Mouse (Mus musculus) hindbrain, embryonic 14.5 days (tissue): ENCODE measurements around the gene Slc12a1. TPM values are rescaled to one million over a fixed set of nuclear protein-coding genes. Genes with fewer than 3 reads are reported as not detected.

ENCODE experiments used
- ATAC-seq: fragments of 200-750 bp; cut with Nextera tagmentation; 2 replicates; pipeline ENCODE4 v1.8.0; 2017; ENCODE audit warnings: moderate number of reproducible peaks, mild to moderate bottlenecking, moderate TSS enrichment, moderate library complexity; ENCODE audit not compliant: low FRiP score
- DNase-seq: peaks from one replicate; pipeline ENCODE4 v3.0.0-alpha.2; 2015; ENCODE audit warnings: low spot score
- H3K27ac ChIP-seq: fragments of 300-500 bp; sonication (generic); 2 replicates; pipeline ENCODE4 v1.5.1; 2014; ENCODE audit warnings: mild to moderate bottlenecking, moderate library complexity
- H3K27me3 ChIP-seq: fragments of 300-500 bp; sonication (generic); 2 replicates; pipeline ENCODE4 v1.6.1; 2014; ENCODE audit warnings: mild to moderate bottlenecking, low read length, mixed read lengths; ENCODE audit not compliant: control insufficient read depth, insufficient read depth
- H3K36me3 ChIP-seq: fragments of 300-500 bp; sonication (generic); replicated peaks from 2 replicates; pipeline ENCODE4 v1.6.1; 2014; ENCODE audit not compliant: control insufficient read depth, insufficient read depth
- H3K4me1 ChIP-seq: fragments of 300-500 bp; sonication (generic); replicated peaks from 2 replicates; pipeline ENCODE4 v1.6.1; 2014; ENCODE audit warnings: antibody characterized with exemption, low read length, mixed read lengths; ENCODE audit not compliant: control insufficient read depth, insufficient read depth
- H3K4me2 ChIP-seq: fragments of 300-500 bp; sonication (generic); replicated peaks from 2 replicates; pipeline ENCODE4 v1.6.1; 2014; ENCODE audit warnings: mild to moderate bottlenecking, moderate library complexity
- H3K4me3 ChIP-seq: fragments of 300-500 bp; sonication (generic); replicated peaks from 2 replicates; pipeline ENCODE4 v1.5.1; 2014; ENCODE audit warnings: mild to moderate bottlenecking, low read length
- H3K9ac ChIP-seq: fragments of 300-500 bp; sonication (generic); 2 replicates; pipeline ENCODE4 v1.6.1; 2014
- H3K9me3 ChIP-seq: fragments of 300-500 bp; sonication (generic); 2 replicates; pipeline ENCODE4 v1.6.1; 2016; ENCODE audit warnings: low read length; ENCODE audit not compliant: control insufficient read depth
- WGBS: fragments of 180-500 bp; shearing (Covaris S2); extraction: QIAGEN DNeasy Blood & Tissue Kit; methylation state at CpG from one replicate; pipeline ENCODE4 v1.1.7; 2014; 5-methylcytosine and 5-hydroxymethylcytosine counted together
- polyA plus RNA-seq: library from polyadenylated mRNA; unstranded; fragments of >200 nt; fragmentation: Nextera tagmentation; extraction: Ambion mirVana; gene quantifications from 2 replicates; pipeline ENCODE4 v1.2.1, GENCODE M21; 2014

The Slc12a1 gene
- polyA plus RNA-seq, 1 experiment from 2014 or later, result 0.15 TPM

GRCm38 (mm10) chr2:125134113-125134512 lies 18.2 kb upstream of the Slc12a1 start:
- H3K9me3 ChIP-seq, result no peaks in the 10 kb centered on the region
- ATAC-seq, result no peak
- DNase-seq, result no peak
- no peak overlapping the region for H3K27ac ChIP-seq
- H3K27me3 ChIP-seq, result no peaks in the 10 kb centered on the region
- H3K4me1 ChIP-seq, result 0 out of 2 replicates have a peak, but pooled peaks cover 3% of the 10 kb centered on the region
- no peak overlapping the region for H3K4me3 ChIP-seq
- 34% methylated on average over 4 of the region's 4 CpGs for WGBS
- no peak overlapping the region for H3K9ac ChIP-seq
- H3K36me3 ChIP-seq, result no peaks in the 10 kb centered on the region
- no peak overlapping the region for H3K4me2 ChIP-seq

DNA sequence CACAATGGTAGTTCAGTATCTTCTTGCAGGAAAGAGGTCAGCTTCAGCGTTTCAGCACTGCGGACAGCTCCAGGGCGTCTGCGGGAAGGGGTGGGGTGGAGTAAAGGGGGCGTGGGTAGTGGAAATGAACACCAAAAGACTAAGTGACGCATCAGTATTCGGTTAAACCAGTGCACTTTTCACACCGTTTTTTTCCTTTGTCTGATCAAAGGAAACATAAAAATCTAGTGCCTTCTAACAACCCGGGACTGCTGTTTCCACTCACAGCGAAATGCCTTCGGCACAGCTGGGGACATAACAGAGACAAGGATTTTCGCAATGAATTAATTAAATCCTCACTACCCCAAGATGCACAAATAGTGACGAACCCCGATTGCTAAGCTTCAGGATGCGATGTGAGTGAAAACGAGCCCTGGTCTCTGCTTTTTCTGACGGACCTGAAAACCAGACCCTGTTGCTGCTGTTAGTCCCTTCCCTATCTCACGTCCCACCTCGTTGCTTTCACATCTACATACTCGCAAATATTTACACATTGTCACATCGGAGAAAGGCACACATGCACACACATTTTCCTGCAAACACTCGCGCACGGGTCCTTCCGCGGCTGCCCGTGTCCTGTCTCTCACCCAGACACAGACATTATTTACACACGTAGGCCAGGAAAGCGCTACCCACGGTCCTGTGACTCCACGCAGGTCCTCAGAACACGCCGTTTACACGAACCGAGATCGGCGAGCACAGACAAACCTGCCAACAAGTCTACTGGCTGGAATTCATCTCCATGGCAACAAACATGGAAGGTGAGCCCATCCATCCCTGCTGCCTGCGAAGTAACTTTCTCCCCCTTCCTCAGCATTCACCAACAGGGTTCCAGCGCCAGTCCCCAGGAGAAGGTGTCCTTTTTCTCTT lies 16.1 kb upstream of the Slc12a1 start, which contains the start of gene Ctxn2:
Ctxn2 (plus strand) TSS at position 790 of the 909 bp plus-strand sequence.
- peak; percentile 78 for ATAC-seq
- Histone ChIP-seq H3K27ac (peak within 1 kb of the TSS; percentile 81), H3K4me3 (peak within 1 kb of the TSS; percentile 40), H3K4me1 (0 out of 2 replicates have a peak, but pooled peaks cover 3% of the 10 kb centered on the region), H3K36me3 (no peaks in the 10 kb centered on the region), H3K4me2 (peak within 1 kb of the TSS; percentile 61), H3K27me3 (no peaks in the 10 kb centered on the region), H3K9me3 (no peaks in the 10 kb centered on the region), H3K9ac (peak within 1 kb of the TSS; percentile 59)
- peak; percentile 70 for DNase-seq
- under 1% methylated on average over 39 of the region's 39 CpGs for WGBS

DNA sequence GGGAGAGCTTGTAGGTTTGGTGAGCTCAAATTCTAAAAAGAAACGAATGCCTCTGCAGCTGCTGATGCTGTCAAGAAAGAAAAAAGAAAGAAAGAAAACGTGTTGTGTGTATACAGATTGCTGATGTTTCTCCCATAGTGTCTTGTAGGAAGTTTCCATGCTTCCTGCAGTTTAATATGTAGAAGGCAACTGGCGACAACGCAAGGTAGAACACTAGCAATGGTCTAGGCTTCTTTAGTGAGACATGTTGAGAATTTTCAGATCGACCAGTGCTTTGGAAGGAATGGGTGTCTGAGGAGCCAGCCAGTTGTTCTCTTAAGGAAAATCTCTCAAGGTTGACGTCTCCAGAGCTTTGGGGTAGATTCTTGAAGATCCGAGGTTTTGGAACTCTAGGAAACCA lies 15.5 kb upstream of the Slc12a1 start:
- Histone ChIP-seq H3K27me3 (no peaks in the 10 kb centered on the region), H3K4me1 (0 out of 2 replicates have a peak, but pooled peaks cover 3% of the 10 kb centered on the region), H3K4me3 (peak overlapping the region; percentile 40), H3K4me2 (peak overlapping the region; percentile 61), H3K36me3 (no peaks in the 10 kb centered on the region), H3K9ac (peak overlapping the region; percentile 59), H3K9me3 (no peaks in the 10 kb centered on the region), H3K27ac (peak overlapping the region; percentile 81)
- 28% methylated on average over 7 of the region's 7 CpGs for WGBS
- DNase-seq (no peak), ATAC-seq (no peak)

DNA sequence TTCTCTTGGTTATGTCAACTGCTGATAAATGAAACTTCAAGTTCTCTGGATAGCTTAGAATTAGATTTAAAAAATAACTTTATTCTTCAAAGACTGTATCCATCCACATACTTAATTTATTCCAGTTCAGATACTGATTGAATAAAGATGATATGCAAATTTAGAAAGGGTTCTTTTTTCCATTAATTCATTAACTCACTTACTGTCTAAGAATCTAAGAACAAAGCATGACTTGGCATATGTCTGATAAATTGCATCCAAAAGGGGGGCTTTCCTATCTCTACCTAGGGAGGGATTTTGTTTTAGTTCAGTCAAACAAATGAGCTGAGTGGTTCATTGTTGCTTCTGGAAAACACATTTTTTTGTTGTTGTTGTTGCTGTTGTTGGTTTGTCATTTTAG lies 10.0 kb upstream of the Slc12a1 start:
- Histone ChIP-seq H3K4me1 (no peaks in the 10 kb centered on the region), H3K27ac (no peak overlapping the region), H3K36me3 (no peaks in the 10 kb centered on the region), H3K9ac (no peak overlapping the region), H3K4me2 (no peak overlapping the region), H3K27me3 (no peaks in the 10 kb centered on the region), H3K9me3 (no peaks in the 10 kb centered on the region), H3K4me3 (no peak overlapping the region)
- no peak for DNase-seq
- no peak for ATAC-seq

DNA sequence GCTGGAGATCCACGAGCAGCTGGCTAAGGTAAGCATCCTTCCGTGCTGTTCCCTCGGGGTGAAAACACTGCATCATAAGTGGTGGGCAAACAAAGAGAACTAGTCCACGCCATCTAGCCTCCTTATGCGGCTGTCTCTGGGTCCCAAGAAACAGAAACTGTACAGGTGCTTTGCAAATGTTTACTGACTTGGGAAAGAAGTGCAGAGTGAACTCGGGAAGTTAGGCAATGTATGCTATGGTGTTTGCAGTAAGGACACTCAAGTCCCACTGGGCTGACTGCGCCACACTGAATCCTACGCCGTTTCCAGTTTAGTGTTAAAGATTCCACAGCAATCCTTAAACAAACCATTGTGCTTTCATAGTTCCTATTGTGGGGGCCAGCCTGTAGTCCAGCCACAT lies 2.0 kb downstream of the Slc12a1 start:
- Histone ChIP-seq H3K4me1 (no peaks in the 10 kb centered on the region), H3K27ac (no peak overlapping the region), H3K9me3 (no peaks in the 10 kb centered on the region), H3K4me2 (no peak overlapping the region), H3K4me3 (no peak overlapping the region), H3K27me3 (no peaks in the 10 kb centered on the region), H3K9ac (no peak overlapping the region), H3K36me3 (no peaks in the 10 kb centered on the region)
- ATAC-seq (no peak), DNase-seq (no peak)
- 79% methylated on average over 9 of the region's 9 CpGs for WGBS

DNA sequence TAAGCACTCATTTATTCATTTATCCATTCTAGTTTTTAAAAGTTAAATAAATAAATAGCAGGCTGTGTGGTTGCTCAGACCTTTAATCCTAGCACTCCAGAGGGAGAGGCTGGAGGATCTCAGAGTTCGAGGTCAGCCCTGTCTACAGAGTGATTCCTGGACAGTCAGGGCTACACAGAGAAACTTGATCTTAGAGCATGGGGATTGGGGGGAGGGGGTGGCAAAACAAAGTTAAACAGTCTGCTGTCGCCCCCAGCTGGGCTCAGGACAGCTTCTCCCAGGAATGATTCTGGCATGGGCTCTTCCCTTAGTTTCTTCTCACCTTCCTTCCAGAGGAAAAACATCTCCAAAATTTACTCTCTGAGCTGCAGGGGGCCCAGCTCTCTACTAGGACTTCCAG lies 3.2 kb downstream of the Slc12a1 start:
- H3K4me2 ChIP-seq, result no peak overlapping the region
- no peak for ATAC-seq
- H3K36me3 ChIP-seq, result no peaks in the 10 kb centered on the region
- no peak overlapping the region for H3K9ac ChIP-seq
- WGBS, result 27% methylated on average over 2 of the region's 2 CpGs
- H3K27me3 ChIP-seq, result no peaks in the 10 kb centered on the region
- DNase-seq, result no peak
- no peak overlapping the region for H3K27ac ChIP-seq
- no peaks in the 10 kb centered on the region for H3K9me3 ChIP-seq
- H3K4me1 ChIP-seq, result no peaks in the 10 kb centered on the region
- H3K4me3 ChIP-seq, result no peak overlapping the region

DNA sequence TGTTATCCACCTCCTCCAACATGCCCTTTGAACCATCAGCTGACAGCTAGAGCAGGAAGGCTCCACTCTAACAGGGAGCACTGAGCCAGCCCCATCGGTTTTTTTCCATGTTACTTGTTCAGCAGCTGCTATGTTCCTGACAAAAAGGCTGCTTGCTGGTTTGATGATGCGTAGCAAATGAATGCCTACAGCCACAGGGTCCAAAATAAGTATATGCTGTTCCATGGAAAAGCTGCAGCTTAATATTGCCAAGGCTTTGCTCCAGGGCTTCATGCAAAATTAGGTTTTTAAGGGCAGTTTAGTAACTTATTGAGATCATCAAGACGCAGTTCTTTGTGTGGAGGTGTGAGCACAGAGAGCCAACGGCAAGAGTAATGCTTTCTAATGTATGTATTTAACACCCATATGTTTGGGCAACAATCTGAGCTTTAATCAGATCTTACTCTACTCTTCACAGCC lies 9.7 kb downstream of the Slc12a1 start:
- 41% methylated on average over 4 of the region's 4 CpGs for WGBS
- peak; percentile 59; the same call in 1 of the 2 replicates for ATAC-seq
- Histone ChIP-seq H3K4me3 (no peak overlapping the region), H3K27me3 (no peaks in the 10 kb centered on the region), H3K4me2 (no peak overlapping the region), H3K9me3 (no peaks in the 10 kb centered on the region), H3K36me3 (no peaks in the 10 kb centered on the region), H3K4me1 (no peaks in the 10 kb centered on the region), H3K9ac (no peak overlapping the region), H3K27ac (no peak overlapping the region)
- DNase-seq, result no peak

- no peaks in the 10 kb centered on the region for H3K9me3 ChIP-seq
- DNase-seq (no peak), ATAC-seq (no peak)
- no peak overlapping the region for H3K4me2 ChIP-seq
- H3K9ac ChIP-seq, result no peak overlapping the region
- no peak overlapping the region for H3K4me3 ChIP-seq
- H3K4me1 ChIP-seq, result no peaks in the 10 kb centered on the region
- no peaks in the 10 kb centered on the region for H3K36me3 ChIP-seq
- H3K27me3 ChIP-seq, result no peaks in the 10 kb centered on the region
- 85% methylated on average over 7 of the region's 7 CpGs for WGBS
- H3K27ac ChIP-seq, result no peak overlapping the region
These were observed 26.0 kb downstream of the Slc12a1 start for GRCm38 (mm10) chr2:125178225-125178798.

GRCm38 (mm10) chr2:125187904-125188303 lies 35.6 kb downstream of the Slc12a1 start:
- H3K4me1 ChIP-seq, result no peaks in the 10 kb centered on the region
- no peak overlapping the region for H3K27ac ChIP-seq
- no peaks in the 10 kb centered on the region for H3K27me3 ChIP-seq
- H3K4me3 ChIP-seq, result no peak overlapping the region
- no peaks in the 10 kb centered on the region for H3K9me3 ChIP-seq
- no peak overlapping the region for H3K4me2 ChIP-seq
- 68% methylated on average over 11 of the region's 11 CpGs for WGBS
- no peaks in the 10 kb centered on the region for H3K36me3 ChIP-seq
- no peak overlapping the region for H3K9ac ChIP-seq
- ATAC-seq (no peak), DNase-seq (no peak)
